Mouse (Mus musculus) CH12.LX (cell line): Measurements from ENCODE around the gene Gm11032.

ENCODE experiments used
- CTCF ChIP-seq, 2 experiments: IDR thresholded peaks in 1 of 2; conservative IDR thresholded peaks in 1 of 2; 2 replicates each; pipeline ENCODE4 v1.5.1; 2011 to 2012; ENCODE audit warnings: low read depth in 2 of 2, low read length in 2 of 2, improper control_type of control experiment in 1 of 2, inconsistent platforms in 1 of 2, mild to moderate bottlenecking in 1 of 2, moderate library complexity in 1 of 2
- E2F4 ChIP-seq: IDR thresholded peaks from 2 replicates; pipeline ENCODE4 v1.6.1; 2011; ENCODE audit warnings: low read depth, low read length, improper control_type of control experiment; ENCODE audit not compliant: insufficient replicate concordance
- ELF1 ChIP-seq: IDR thresholded peaks from 2 replicates; pipeline ENCODE4 v1.6.1; 2014; ENCODE audit warnings: low read depth, mild to moderate bottlenecking, inconsistent platforms, low read length, improper control_type of control experiment
- EP300 ChIP-seq: IDR thresholded peaks from 2 replicates; pipeline ENCODE4 v1.6.1; 2011; ENCODE audit warnings: low read length, improper control_type of control experiment
- MAFK ChIP-seq: IDR thresholded peaks from 2 replicates; pipeline ENCODE4 v1.6.1; 2011; ENCODE audit warnings: low read length, improper control_type of control experiment; ENCODE audit not compliant: insufficient replicate concordance
- MAX ChIP-seq: IDR thresholded peaks from 2 replicates; pipeline ENCODE4 v1.6.1; 2011; ENCODE audit warnings: low read length, improper control_type of control experiment
- MAZ ChIP-seq: IDR thresholded peaks from 2 replicates; pipeline ENCODE4 v1.6.1; 2012; ENCODE audit warnings: low read depth, mild to moderate bottlenecking, inconsistent platforms, low read length, improper control_type of control experiment, moderate library complexity
- MXI1 ChIP-seq: IDR thresholded peaks from 2 replicates; pipeline ENCODE4 v1.6.1; 2011; ENCODE audit warnings: mild to moderate bottlenecking, low read depth, low read length, improper control_type of control experiment
- POLR2A ChIP-seq: IDR thresholded peaks from 2 replicates; pipeline ENCODE4 v1.6.1; 2011; ENCODE audit warnings: low read depth, mild to moderate bottlenecking, improper control_type of control experiment, low read length
- RAD21 ChIP-seq: IDR thresholded peaks from 2 replicates; pipeline ENCODE4 v1.6.1; 2011; ENCODE audit warnings: low read depth, mild to moderate bottlenecking, low read length, improper control_type of control experiment, moderate library complexity
- RCOR1 ChIP-seq: conservative IDR thresholded peaks from 2 replicates; pipeline ENCODE4 v1.6.1; 2012; ENCODE audit warnings: low read depth, mild to moderate bottlenecking, inconsistent platforms, low read length, improper control_type of control experiment
- SIN3A ChIP-seq: IDR thresholded peaks from 2 replicates; pipeline ENCODE4 v1.6.1; 2012; ENCODE audit warnings: low read length, improper control_type of control experiment, inconsistent platforms
- ZC3H11A ChIP-seq: IDR thresholded peaks from 2 replicates; pipeline ENCODE4 v1.6.1; 2012; ENCODE audit warnings: low read depth, mild to moderate bottlenecking, inconsistent platforms, low read length, improper control_type of control experiment
- ZNF384 ChIP-seq: IDR thresholded peaks from 2 replicates; pipeline ENCODE4 v1.6.1; 2012; ENCODE audit warnings: low read depth, low read length, improper control_type of control experiment, inconsistent platforms

- TF ChIP-seq CTCF (conservative IDR thresholded peaks at IDR 0.05 in 1 of 2, IDR thresholded peaks at IDR 0.05 in 1 of 2; ENCODE audit: low read depth in 2 of 2, low read length in 2 of 2) (no peak), SIN3A (no peak), ZNF384 (no peak), MXI1 (no peak), MAFK (no peak), RCOR1 (no peak), E2F4 (no peak), ZC3H11A (no peak), RAD21 (no peak), ELF1 (no peak), MAX (no peak), MAZ (no peak), EP300 (no peak), POLR2A (no peak)
Measured at GRCm38 (mm10) chr11:4627636-4628035, 7.8 kb downstream of the Gm11032 start.
